Mouse (Mus musculus) limb, embryonic 14.5 days (tissue): ENCODE measurements around the gene Cdk15. TPM values are rescaled to one million over a fixed set of nuclear protein-coding genes. Genes with fewer than 3 reads are reported as not detected.

Experiments used
- ATAC-seq: fragments of 200-750 bp; cut with Nextera tagmentation; 2 replicates; pipeline ENCODE4 v1.8.0; 2017; ENCODE audit warnings: low read depth, moderate number of reproducible peaks, moderate TSS enrichment; ENCODE audit not compliant: low FRiP score
- DNase-seq: peaks from one replicate; pipeline ENCODE4 v3.0.0-alpha.2; 2015; ENCODE audit warnings: low spot score
- H3K27ac ChIP-seq: fragments of 300-500 bp; sonication (generic); replicated peaks from 2 replicates; pipeline ENCODE4 v1.5.1; 2014; ENCODE audit warnings: low read depth, mild to moderate bottlenecking, low read length, moderate library complexity, mixed read lengths
- H3K27me3 ChIP-seq: fragments of 300-500 bp; sonication (generic); 2 replicates; pipeline ENCODE4 v1.6.1; 2014; ENCODE audit warnings: low read length, mixed read lengths; ENCODE audit not compliant: control insufficient read depth, insufficient read depth
- H3K36me3 ChIP-seq: fragments of 300-500 bp; sonication (generic); 2 replicates; pipeline ENCODE4 v1.6.1; 2014; ENCODE audit warnings: mild to moderate bottlenecking, low read length, moderate library complexity, mixed read lengths; ENCODE audit not compliant: control insufficient read depth, insufficient read depth
- H3K4me1 ChIP-seq: fragments of 300-500 bp; sonication (generic); 2 replicates; pipeline ENCODE4 v1.6.1; 2014; ENCODE audit warnings: antibody characterized with exemption, low read length, mixed read lengths; ENCODE audit not compliant: control insufficient read depth, insufficient read depth
- H3K4me2 ChIP-seq: fragments of 300-500 bp; sonication (generic); replicated peaks from 2 replicates; pipeline ENCODE4 v1.6.1; 2014; ENCODE audit warnings: low read depth, mild to moderate bottlenecking, low read length, moderate library complexity; ENCODE audit not compliant: severe bottlenecking
- H3K4me3 ChIP-seq: fragments of 300-500 bp; sonication (generic); replicated peaks from 2 replicates; pipeline ENCODE4 v1.5.1; 2014; ENCODE audit warnings: low read length
- H3K9ac ChIP-seq: fragments of 300-500 bp; sonication (generic); 2 replicates; pipeline ENCODE4 v1.6.1; 2014; ENCODE audit warnings: mild to moderate bottlenecking, low read depth, low read length, moderate library complexity; ENCODE audit not compliant: severe bottlenecking
- H3K9me3 ChIP-seq: fragments of 300-500 bp; sonication (generic); 2 replicates; pipeline ENCODE4 v1.6.1; 2016; ENCODE audit warnings: low read length; ENCODE audit not compliant: control insufficient read depth
- POLR2A ChIP-seq: fragments of 200-500 bp; IDR thresholded peaks from 2 replicates; pipeline ENCODE4 v1.8.0; 2012; ENCODE audit warnings: inconsistent platforms, mild to moderate bottlenecking, moderate library complexity, borderline replicate concordance; ENCODE audit not compliant: insufficient read depth, insufficient read length; ENCODE audit errors: extremely low read depth
- WGBS: fragments of 180-500 bp; shearing (Covaris S2); extraction: QIAGEN DNeasy Blood & Tissue Kit; methylation state at CpG from one replicate; pipeline ENCODE4 v1.1.7; 2014; 5-methylcytosine and 5-hydroxymethylcytosine counted together
- polyA plus RNA-seq, 2 experiments: library from polyadenylated mRNA; depleted of rRNA in 1 of 2; stranded (reverse) in 1 of 2; unstranded in 1 of 2; fragments of >200 nt; fragmentation: Nextera tagmentation in 1 of 2; extraction: Ambion mirVana in 1 of 2; gene quantifications; 2 replicates each; pipeline versions ENCODE4 v1.2.1 to v1.2.3; 2012 to 2014

Gene Cdk15
- polyA plus RNA-seq, 2 experiments: 0.34 to 0.48 TPM

GRCm38 (mm10) chr1:59215446-59215845 is 41.3 kb upstream of the Cdk15 start:
- Histone ChIP-seq H3K4me1 (no peaks in the 10 kb centered on the region), H3K36me3 (peaks cover 19% of the 10 kb centered on the region), H3K4me2 (no peak overlapping the region), H3K9ac (no peak overlapping the region), H3K27me3 (no peaks in the 10 kb centered on the region), H3K27ac (no peak overlapping the region), H3K9me3 (no peaks in the 10 kb centered on the region), H3K4me3 (no peak overlapping the region)
- 88% methylated on average over 11 of the region's 11 CpGs for whole genome bisulfite sequencing
- DNase-seq (no peak), ATAC-seq (no peak)
- TF ChIP-seq POLR2A: no peak

GRCm38 (mm10) chr1:59220371-59220770 is 36.3 kb upstream of the Cdk15 start:
- Histone ChIP-seq H3K4me2 (no peak overlapping the region), H3K27me3 (no peaks in the 10 kb centered on the region), H3K9ac (no peak overlapping the region), H3K27ac (no peak overlapping the region), H3K36me3 (peaks cover 14% of the 10 kb centered on the region), H3K4me1 (no peaks in the 10 kb centered on the region), H3K9me3 (no peaks in the 10 kb centered on the region), H3K4me3 (no peak overlapping the region)
- no peak for DNase-seq
- WGBS: 91% methylated on average over 3 of the region's 3 CpGs
- ATAC-seq: no peak
- no peak for TF ChIP-seq POLR2A

- DNase-seq (no peak), ATAC-seq (no peak)
These were observed 35.1 kb upstream of the Cdk15 start for GRCm38 (mm10) chr1:59221591-59221990.

GRCm38 (mm10) chr1:59222101-59222825 is 34.4 kb upstream of the Cdk15 start:
- peaks cover 8% of the 10 kb centered on the region; the same call in 1 of the 2 replicates for H3K36me3 ChIP-seq
- no peaks in the 10 kb centered on the region for H3K4me1 ChIP-seq
- no peaks in the 10 kb centered on the region for H3K9me3 ChIP-seq
- no peaks in the 10 kb centered on the region for H3K27me3 ChIP-seq
- no peak for ATAC-seq
- 87% methylated on average over 7 of the region's 7 CpGs for WGBS
- no peak overlapping the region for H3K9ac ChIP-seq
- no peak for DNase-seq
- no peak overlapping the region for H3K27ac ChIP-seq
- no peak overlapping the region for H3K4me3 ChIP-seq
- H3K4me2 ChIP-seq: no peak overlapping the region
- no peak for TF ChIP-seq POLR2A

More at GRCm38 (mm10) chr1:59221591-59221990, 35.1 kb upstream of the Cdk15 start:
- H3K36me3 ChIP-seq: peaks cover 11% of the 10 kb centered on the region; the same call in 1 of the 2 replicates
- no peaks in the 10 kb centered on the region for H3K4me1 ChIP-seq
- H3K27me3 ChIP-seq: no peaks in the 10 kb centered on the region
- no peak overlapping the region for H3K4me3 ChIP-seq
- 94% methylated on average over 2 of the region's 2 CpGs for WGBS
- no peak for TF ChIP-seq POLR2A
- no peak overlapping the region for H3K4me2 ChIP-seq
- H3K9ac ChIP-seq: no peak overlapping the region
- no peaks in the 10 kb centered on the region for H3K9me3 ChIP-seq
- no peak overlapping the region for H3K27ac ChIP-seq

- no peaks in the 10 kb centered on the region for H3K27me3 ChIP-seq
- TF ChIP-seq POLR2A: no peak
- DNase-seq (no peak), ATAC-seq (no peak)
- H3K36me3 ChIP-seq: no peaks in the 10 kb centered on the region; the same call in none of the 2 replicates
- H3K9ac ChIP-seq: no peak overlapping the region
- no peak overlapping the region for H3K27ac ChIP-seq
- no peak overlapping the region for H3K4me3 ChIP-seq
- no peaks in the 10 kb centered on the region for H3K4me1 ChIP-seq
- H3K4me2 ChIP-seq: no peak overlapping the region
- 86% methylated on average over 7 of the region's 7 CpGs for WGBS
- H3K9me3 ChIP-seq: no peaks in the 10 kb centered on the region
These were observed 28.2 kb upstream of the Cdk15 start for GRCm38 (mm10) chr1:59228552-59228951.

- Histone ChIP-seq H3K4me2 (no peak overlapping the region), H3K9ac (no peak overlapping the region), H3K4me3 (no peak overlapping the region), H3K27ac (no peak overlapping the region), H3K4me1 (no peaks in the 10 kb centered on the region), H3K27me3 (no peaks in the 10 kb centered on the region), H3K9me3 (no peaks in the 10 kb centered on the region), H3K36me3 (no peaks in the 10 kb centered on the region; the same call in none of the 2 replicates)
- TF ChIP-seq POLR2A: no peak
- no peak for DNase-seq
- ATAC-seq: no peak
- 25% methylated on average over 4 of the region's 4 CpGs for WGBS
These were observed 27.5 kb upstream of the Cdk15 start for GRCm38 (mm10) chr1:59229187-59229586.
